Mouse (Mus musculus): ENCODE data around the gene Akap7. TPM values are rescaled to one million over a fixed set of nuclear protein-coding genes. Genes with fewer than 3 reads are reported as not detected.
A peak's percentile ranks its signal among the peaks of the same experiment; 100 is the strongest.

Akap7 gene
- total and polyA plus RNA-seq, 3 experiments: 1.9 to 7.7 TPM; not detected in 1

- TF ChIP-seq RAD21 (IDR thresholded peaks at IDR 0.05; ENCODE audit: low read depth, low read length): no peak
- no peak for TF ChIP-seq POLR2AphosphoS2 (IDR thresholded peaks at IDR 0.05; ENCODE audit: low read length)
Measured at GRCm38 (mm10) chr10:25296657-25297369, 10.9 kb downstream of the Akap7 start (continued).

DNA sequence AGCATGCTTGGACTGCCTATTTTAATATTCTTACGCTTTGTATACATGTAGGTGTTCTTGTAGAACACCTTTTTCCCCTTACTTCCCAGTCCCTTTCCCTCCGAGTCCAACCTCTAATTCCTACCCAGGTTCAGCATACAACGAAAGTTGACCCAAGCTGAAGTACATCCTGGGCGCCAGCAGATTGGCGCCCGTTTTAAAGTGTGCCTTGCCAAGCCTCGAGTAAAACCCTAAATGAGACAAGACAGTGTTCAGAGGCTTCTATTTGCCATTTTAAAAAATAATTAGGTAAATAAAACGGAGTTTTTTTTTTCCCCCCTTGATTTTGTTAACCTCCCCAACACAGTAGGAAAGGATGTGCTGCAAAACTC, 11.4 kb downstream of the Akap7 start:
- Histone ChIP-seq H3K27me3 (ENCODE audit: control insufficient read depth in 1 of 2, insufficient read depth in 2 of 2, low read length in 2 of 2) (no peaks in the 10 kb centered on the region), H3K4me1 (ENCODE audit: control insufficient read depth in 1 of 2, insufficient read depth in 2 of 2, low read length in 2 of 2) (peaks cover 0 to 11% of the 10 kb centered on the region in 2 experiments; a peak in 2 of 4 replicates)
- no peak for TF ChIP-seq EP300 (IDR thresholded peaks at IDR 0.05; ENCODE audit: low read depth in 1 of 2, low read length in 2 of 2)
- TF ChIP-seq MAX (IDR thresholded peaks at IDR 0.05; ENCODE audit: low read length): no peak
- TF ChIP-seq E2F4 (IDR thresholded peaks at IDR 0.05; ENCODE audit: borderline replicate concordance, low read depth, low read length): no peak
- TF ChIP-seq CHD1 (IDR thresholded peaks at IDR 0.05; ENCODE audit: low read depth, low read length): no peak
- TF ChIP-seq KAT2A (conservative IDR thresholded peaks at IDR 0.05; ENCODE audit: low read depth, low read length): no peak
- no peak for TF ChIP-seq MYB (IDR thresholded peaks at IDR 0.05; ENCODE audit: low read depth, low read length)

DNA sequence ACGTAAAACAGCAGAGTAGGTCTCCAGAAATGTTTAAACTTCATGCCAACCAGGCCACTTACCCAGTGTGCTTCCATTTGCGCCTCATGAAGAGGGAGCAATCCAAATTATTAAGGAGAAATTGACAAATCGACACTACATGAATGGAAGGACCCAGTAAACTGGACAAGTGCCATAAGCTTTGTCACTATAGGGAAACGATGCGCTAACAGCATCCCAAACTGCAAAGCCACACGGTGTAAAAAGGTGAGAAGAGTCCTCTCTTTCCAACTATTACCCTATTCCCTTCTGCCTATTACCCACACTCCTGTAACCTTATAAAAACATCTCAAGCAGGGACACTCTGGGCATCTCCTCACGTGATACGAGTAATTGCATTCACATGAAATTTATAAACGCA, 11.8 kb downstream of the Akap7 start:
- Histone ChIP-seq H3K4me3 (ENCODE audit: control insufficient read depth in 1 of 2, insufficient read depth in 1 of 2, low read depth in 2 of 2, low read length in 2 of 2) (no peak overlapping the region), H3K27ac (ENCODE audit: control insufficient read depth, low read depth, low read length) (no peak overlapping the region), H3K27me3 (ENCODE audit: control insufficient read depth in 1 of 2, insufficient read depth in 2 of 2, low read length in 2 of 2) (no peaks in the 10 kb centered on the region)

More for the DNA sequence above, 11.4 kb downstream of the Akap7 start:
- H3K9ac ChIP-seq (ENCODE audit: control insufficient read depth, low read depth, low read length, poor library complexity, severe bottlenecking): peak overlapping the region; percentile 79
- H3K27ac ChIP-seq (ENCODE audit: control insufficient read depth, low read depth, low read length): no peak overlapping the region
- H3K36me3 ChIP-seq (ENCODE audit: control insufficient read depth in 1 of 2, insufficient read depth in 2 of 2, low read length in 2 of 2): peaks cover 0 to 8% of the 10 kb centered on the region in 2 experiments; a peak in 2 of 4 replicates
- peak overlapping the region; percentile 60 to 91; a peak in 3 of 4 replicates for H3K4me3 ChIP-seq (ENCODE audit: control insufficient read depth in 1 of 2, insufficient read depth in 1 of 2, low read depth in 2 of 2, low read length in 2 of 2)
- H3K79me2 ChIP-seq (ENCODE audit: control insufficient read depth, insufficient read depth, low read length, poor library complexity): peaks cover 2% of the 10 kb centered on the region; the same call in 1 of the 2 replicates
- H3K9me3 ChIP-seq (replicated peaks; ENCODE audit: insufficient read depth, low read length): no peaks in the 10 kb centered on the region
- no peak for DNase-seq (ENCODE audit: low read depth, low spot score)

DNA sequence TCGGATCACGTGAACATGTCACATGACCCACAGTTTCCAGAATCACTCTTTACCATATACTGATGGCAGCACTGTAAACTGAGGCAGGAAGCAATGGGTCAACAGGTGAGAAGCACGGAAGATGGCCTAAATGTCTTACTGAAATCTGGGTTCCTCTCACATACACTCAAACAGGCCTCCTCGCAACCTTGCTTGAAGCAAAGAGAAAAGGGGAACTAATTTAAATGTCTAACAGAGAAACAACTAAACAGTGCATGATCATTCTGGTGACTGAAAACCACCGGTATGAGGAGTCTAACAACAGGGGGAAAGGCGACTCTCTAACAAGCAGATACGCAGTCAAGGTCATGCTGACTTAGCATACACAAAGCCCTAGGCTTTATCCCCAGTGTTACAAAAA, 12.7 kb downstream of the Akap7 start:
- Histone ChIP-seq H3K9me3 (replicated peaks; ENCODE audit: insufficient read depth, low read length) (no peaks in the 10 kb centered on the region), H3K4me1 (ENCODE audit: control insufficient read depth in 1 of 2, insufficient read depth in 2 of 2, low read length in 2 of 2) (peaks cover 0 to 6% of the 10 kb centered on the region in 2 experiments; a peak in 2 of 4 replicates), H3K79me2 (ENCODE audit: control insufficient read depth, insufficient read depth, low read length, poor library complexity) (peaks cover 2% of the 10 kb centered on the region; the same call in 1 of the 2 replicates), H3K36me3 (ENCODE audit: control insufficient read depth in 1 of 2, insufficient read depth in 2 of 2, low read length in 2 of 2) (peaks cover 0 to 6% of the 10 kb centered on the region in 2 experiments; a peak in 2 of 4 replicates), H3K4me3 (ENCODE audit: control insufficient read depth in 1 of 2, insufficient read depth in 1 of 2, low read depth in 2 of 2, low read length in 2 of 2) (no peak overlapping the region), H3K27ac (ENCODE audit: control insufficient read depth, low read depth, low read length) (no peak overlapping the region), H3K9ac (ENCODE audit: control insufficient read depth, low read depth, low read length, poor library complexity, severe bottlenecking) (no peak overlapping the region), H3K27me3 (ENCODE audit: control insufficient read depth in 1 of 2, insufficient read depth in 2 of 2, low read length in 2 of 2) (no peaks in the 10 kb centered on the region)
- TF ChIP-seq USF1 (IDR thresholded peaks at IDR 0.05; ENCODE audit: low read depth, low read length) (peak; percentile 30; the same call in 1 of the 2 replicates), MAFK (IDR thresholded peaks at IDR 0.05; ENCODE audit: borderline replicate concordance, low read depth, low read length) (no peak)
- peak; percentile 56 for DNase-seq (ENCODE audit: low read depth, low spot score)

More for the DNA sequence above, 11.8 kb downstream of the Akap7 start:
- no peaks in the 10 kb centered on the region for H3K9me3 ChIP-seq (replicated peaks; ENCODE audit: insufficient read depth, low read length)
- DNase-seq (ENCODE audit: low read depth, low spot score): peak; percentile 14
- H3K9ac ChIP-seq (ENCODE audit: control insufficient read depth, low read depth, low read length, poor library complexity, severe bottlenecking): no peak overlapping the region
- H3K36me3 ChIP-seq (ENCODE audit: control insufficient read depth in 1 of 2, insufficient read depth in 2 of 2, low read length in 2 of 2): peaks cover 0 to 8% of the 10 kb centered on the region in 2 experiments; a peak in 2 of 4 replicates
- peaks cover 2% of the 10 kb centered on the region; the same call in 1 of the 2 replicates for H3K79me2 ChIP-seq (ENCODE audit: control insufficient read depth, insufficient read depth, low read length, poor library complexity)
- no peak for TF ChIP-seq SIN3A (IDR thresholded peaks at IDR 0.05; ENCODE audit: low read length)
- 0 out of 2 replicates have a peak, but pooled peaks have one; percentile 4 for TF ChIP-seq TBP (IDR thresholded peaks at IDR 0.05; ENCODE audit: low read depth, low read length)
- peaks cover 0 to 11% of the 10 kb centered on the region in 2 experiments; a peak in 2 of 4 replicates for H3K4me1 ChIP-seq (ENCODE audit: control insufficient read depth in 1 of 2, insufficient read depth in 2 of 2, low read length in 2 of 2)
